Mouse (Mus musculus) kidney, embryonic 15.5 days (tissue): ENCODE measurements around the gene Aqp8. TPM values are rescaled to one million over a fixed set of nuclear protein-coding genes. Genes with fewer than 3 reads are reported as not detected.

Experiments used
- ATAC-seq: fragments of 200-750 bp; cut with Nextera tagmentation; replicated peaks from 2 replicates; pipeline ENCODE4 v1.8.0; 2017; ENCODE audit warnings: moderate TSS enrichment; ENCODE audit not compliant: low FRiP score
- H3K27ac ChIP-seq: fragments of 300-500 bp; sonication (generic); 2 replicates; pipeline ENCODE4 v1.5.1; 2015; ENCODE audit warnings: mild to moderate bottlenecking, inconsistent platforms
- H3K27me3 ChIP-seq: fragments of 300-500 bp; sonication (generic); 2 replicates; pipeline ENCODE4 v1.6.1; 2015; ENCODE audit warnings: inconsistent platforms
- H3K36me3 ChIP-seq: fragments of 300-500 bp; sonication (generic); 2 replicates; pipeline ENCODE4 v1.6.1; 2015; ENCODE audit warnings: inconsistent platforms
- H3K4me1 ChIP-seq: fragments of 300-500 bp; sonication (generic); 2 replicates; pipeline ENCODE4 v1.6.1; 2015; ENCODE audit warnings: inconsistent platforms
- H3K4me2 ChIP-seq: fragments of 300-500 bp; sonication (generic); 2 replicates; pipeline ENCODE4 v1.6.1; 2015; ENCODE audit warnings: moderate library complexity, mild to moderate bottlenecking, inconsistent platforms
- H3K4me3 ChIP-seq: fragments of 300-500 bp; sonication (generic); replicated peaks from 2 replicates; pipeline ENCODE4 v1.5.1; 2015; ENCODE audit warnings: mild to moderate bottlenecking, inconsistent platforms
- H3K9ac ChIP-seq: fragments of 300-500 bp; sonication (generic); 2 replicates; pipeline ENCODE4 v1.6.1; 2015; ENCODE audit warnings: mild to moderate bottlenecking, inconsistent platforms
- H3K9me3 ChIP-seq: fragments of 300-500 bp; sonication (generic); replicated peaks from 2 replicates; pipeline ENCODE4 v1.6.1; 2016; ENCODE audit warnings: inconsistent platforms
- WGBS: fragments of 180-500 bp; shearing (Covaris S2); methylation state at CpG from one replicate; pipeline ENCODE4 v1.1.7; 2015; ENCODE audit warnings: mixed read lengths; 5-methylcytosine and 5-hydroxymethylcytosine counted together
- polyA plus RNA-seq: library from polyadenylated mRNA; unstranded; fragments of >200 nt; fragmentation: Nextera tagmentation; extraction: Ambion mirVana; gene quantifications from 2 replicates; pipeline ENCODE4 v1.2.1, GENCODE M21; 2015

The Aqp8 gene
- polyA plus RNA-seq, 1 experiment from 2014 or later, result 0.48 TPM

DNA sequence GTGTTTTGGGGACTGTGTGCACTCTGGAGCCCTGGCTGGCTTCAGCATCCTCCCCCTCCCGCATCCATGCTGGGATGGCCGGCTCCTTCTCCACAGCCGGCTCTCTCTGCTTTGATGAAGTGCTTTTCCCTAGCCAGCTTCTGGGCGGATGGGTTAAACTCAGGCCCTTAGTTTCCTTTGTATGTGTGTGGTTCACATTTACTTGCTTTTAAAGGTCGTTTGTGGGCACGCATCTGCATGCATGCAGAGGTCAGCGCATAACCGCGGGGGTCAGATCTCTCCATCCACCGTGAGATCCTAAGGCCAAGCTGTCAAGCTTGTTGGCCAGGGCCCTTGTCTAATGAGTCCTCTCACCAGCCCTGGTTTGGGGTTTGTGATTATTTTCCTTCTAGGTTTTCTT lies 12.4 kb upstream of the Aqp8 start:
- no peak for ATAC-seq
- Histone ChIP-seq H3K27ac (no peak overlapping the region), H3K27me3 (no peaks in the 10 kb centered on the region), H3K9ac (no peak overlapping the region), H3K36me3 (no peaks in the 10 kb centered on the region), H3K4me3 (no peak overlapping the region), H3K4me2 (no peak overlapping the region), H3K9me3 (no peaks in the 10 kb centered on the region), H3K4me1 (0 out of 2 replicates have a peak, but pooled peaks cover 3% of the 10 kb centered on the region)
- WGBS, result 59% methylated on average over 10 of the region's 10 CpGs

DNA sequence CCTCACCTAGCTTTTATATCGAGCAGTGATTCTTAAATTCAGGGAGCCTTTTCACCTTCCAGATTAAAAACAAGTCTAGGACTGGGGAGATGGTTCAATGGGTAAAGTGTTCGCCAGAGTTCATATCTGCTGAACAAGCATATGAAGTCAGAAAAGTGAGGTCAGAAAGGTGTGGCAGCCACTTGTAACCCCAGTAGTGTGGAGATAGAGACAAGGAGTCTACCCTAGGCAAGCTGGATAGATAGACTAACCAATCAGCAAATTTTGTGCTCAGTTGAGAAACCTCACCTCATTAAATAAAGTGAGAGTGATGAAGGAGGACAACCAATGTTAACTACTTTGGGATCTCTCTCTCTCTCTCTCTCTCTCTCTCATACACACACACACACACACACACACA lies 11.6 kb upstream of the Aqp8 start:
- no peak for ATAC-seq
- 89% methylated on average over 2 of the region's 2 CpGs for WGBS
- Histone ChIP-seq H3K9ac (no peak overlapping the region), H3K4me2 (no peak overlapping the region), H3K9me3 (no peaks in the 10 kb centered on the region), H3K27ac (no peak overlapping the region), H3K27me3 (no peaks in the 10 kb centered on the region), H3K4me1 (0 out of 2 replicates have a peak, but pooled peaks cover 3% of the 10 kb centered on the region), H3K36me3 (no peaks in the 10 kb centered on the region), H3K4me3 (no peak overlapping the region)

DNA sequence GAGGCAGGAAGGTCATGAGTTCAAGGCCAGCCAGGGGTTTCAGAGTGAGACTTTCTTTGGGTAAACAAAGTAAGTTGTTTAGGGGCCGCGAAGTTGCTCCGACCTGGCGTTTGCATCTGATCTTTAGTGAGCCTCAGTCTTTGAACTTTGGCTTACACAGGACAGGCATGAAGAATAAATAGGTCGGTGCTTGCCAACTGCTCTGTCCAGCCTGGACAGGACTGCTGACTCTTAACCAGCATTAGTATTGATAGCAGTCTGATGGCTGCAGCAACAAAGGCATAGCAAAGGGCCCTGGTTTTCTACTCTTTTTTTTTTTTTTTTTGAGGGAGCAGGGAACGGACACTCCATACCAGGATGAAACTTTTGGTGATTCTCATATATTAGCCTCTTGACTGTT lies 9.5 kb upstream of the Aqp8 start:
- Histone ChIP-seq H3K9me3 (no peaks in the 10 kb centered on the region), H3K4me2 (no peak overlapping the region)
- 32% methylated on average over 6 of the region's 6 CpGs for WGBS

DNA sequence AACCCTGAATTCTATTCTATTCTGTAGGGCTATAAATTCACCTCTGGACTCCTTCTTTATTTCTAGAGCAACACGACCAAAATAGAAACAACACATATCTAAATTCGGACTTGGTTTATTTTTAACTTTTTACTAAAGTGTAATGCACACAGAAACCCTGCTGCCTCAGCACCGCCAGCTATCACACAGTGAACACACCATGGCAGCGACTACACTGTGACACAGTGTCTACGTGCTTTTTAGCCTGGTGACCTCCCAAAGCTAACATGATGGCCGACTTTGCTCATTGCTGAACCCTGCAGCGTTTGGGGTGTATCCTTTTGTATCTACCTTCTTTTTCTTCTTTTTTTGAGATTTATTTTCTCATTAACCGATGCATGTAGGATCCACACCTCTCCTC lies 9.0 kb upstream of the Aqp8 start:
- Histone ChIP-seq H3K27ac (peak overlapping the region; percentile 27; the same call in 1 of the 2 replicates), H3K9ac (no peak overlapping the region), H3K4me2 (no peak overlapping the region), H3K36me3 (no peaks in the 10 kb centered on the region), H3K9me3 (no peaks in the 10 kb centered on the region), H3K27me3 (no peaks in the 10 kb centered on the region), H3K4me1 (0 out of 2 replicates have a peak, but pooled peaks cover 3% of the 10 kb centered on the region), H3K4me3 (no peak overlapping the region)
- 59% methylated on average over 8 of the region's 8 CpGs for WGBS
- ATAC-seq, result no peak

More for the DNA sequence above, 9.5 kb upstream of the Aqp8 start:
- no peak overlapping the region for H3K4me3 ChIP-seq
- no peaks in the 10 kb centered on the region for H3K27me3 ChIP-seq
- H3K36me3 ChIP-seq, result no peaks in the 10 kb centered on the region
- 0 out of 2 replicates have a peak, but pooled peaks cover 3% of the 10 kb centered on the region for H3K4me1 ChIP-seq
- ATAC-seq, result no peak
- H3K9ac ChIP-seq, result no peak overlapping the region
- peak overlapping the region; percentile 34; the same call in 1 of the 2 replicates for H3K27ac ChIP-seq

DNA sequence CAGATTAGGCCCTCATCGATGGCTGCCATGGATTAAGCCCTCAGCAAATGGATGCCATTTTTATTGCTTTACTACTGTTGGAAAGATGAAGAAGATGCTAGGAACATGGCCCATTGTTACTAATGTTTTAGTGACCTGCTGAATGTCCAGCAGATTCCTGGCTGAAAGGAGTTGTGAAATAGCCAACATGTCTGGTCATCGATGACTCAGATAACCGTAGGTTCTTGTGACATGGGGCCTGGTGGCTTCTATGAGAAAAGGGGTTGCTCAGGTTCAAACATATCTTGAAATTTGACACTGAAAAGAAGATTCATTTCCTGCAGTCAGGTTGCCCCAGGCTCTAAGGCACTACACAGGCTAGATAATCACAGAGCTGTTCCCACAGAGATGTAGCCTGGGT lies 7.0 kb upstream of the Aqp8 start:
- WGBS, result 85% methylated on average over 3 of the region's 3 CpGs
- no peak overlapping the region for H3K9ac ChIP-seq

DNA sequence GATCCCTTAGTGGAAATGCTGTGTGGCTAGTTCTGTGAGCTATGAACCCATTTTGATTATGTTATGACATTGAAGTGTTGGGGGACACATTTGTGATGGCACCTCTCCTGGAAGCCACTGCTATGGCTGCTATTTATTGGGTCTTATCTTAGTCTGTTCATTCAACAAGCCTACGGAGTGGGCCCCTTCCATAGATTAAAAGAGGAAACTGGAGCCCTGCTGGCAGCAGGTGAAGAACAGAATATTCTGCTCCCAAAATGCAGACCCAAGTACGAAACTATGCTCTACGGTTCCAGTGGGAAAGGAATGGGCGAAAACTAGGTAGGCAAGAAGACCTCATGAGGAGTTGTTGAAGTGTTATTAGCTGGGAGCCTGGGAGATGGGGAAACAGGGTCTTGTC lies 3.8 kb upstream of the Aqp8 start:
- Histone ChIP-seq H3K9me3 (no peaks in the 10 kb centered on the region), H3K27me3 (no peaks in the 10 kb centered on the region), H3K4me2 (no peak overlapping the region), H3K9ac (no peak overlapping the region), H3K4me1 (no peaks in the 10 kb centered on the region), H3K36me3 (no peaks in the 10 kb centered on the region), H3K4me3 (no peak overlapping the region), H3K27ac (no peak overlapping the region)
- ATAC-seq, result no peak
- WGBS, result 91% methylated on average over 4 of the region's 4 CpGs

More for the DNA sequence above, 7.0 kb upstream of the Aqp8 start:
- 0 out of 2 replicates have a peak, but pooled peaks cover 3% of the 10 kb centered on the region for H3K4me1 ChIP-seq
- H3K36me3 ChIP-seq, result no peaks in the 10 kb centered on the region
- H3K4me3 ChIP-seq, result no peak overlapping the region
- H3K27ac ChIP-seq, result no peak overlapping the region
- no peak for ATAC-seq
- H3K27me3 ChIP-seq, result no peaks in the 10 kb centered on the region
- no peak overlapping the region for H3K4me2 ChIP-seq
- H3K9me3 ChIP-seq, result no peaks in the 10 kb centered on the region

DNA sequence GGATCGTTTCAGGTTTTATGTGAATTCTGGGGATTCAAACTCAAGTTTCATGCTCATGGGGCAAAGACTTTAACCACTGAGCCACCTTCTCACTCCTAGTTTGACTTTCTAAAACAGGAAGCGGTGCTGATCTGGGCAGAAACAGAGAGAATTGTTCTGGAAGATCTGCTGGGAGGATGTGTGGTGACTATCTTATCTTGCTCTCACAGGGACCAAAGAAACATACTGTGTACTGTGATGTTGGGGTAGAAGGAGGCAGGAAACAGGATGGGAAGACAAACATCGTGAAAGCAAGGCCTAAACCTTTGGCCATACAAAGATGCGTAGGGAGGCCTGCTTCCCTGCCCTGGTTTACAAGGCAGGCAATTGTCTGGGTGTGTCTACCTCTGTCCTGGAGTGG lies 2.8 kb upstream of the Aqp8 start:
- WGBS, result 82% methylated on average over 4 of the region's 4 CpGs
- H3K9me3 ChIP-seq, result no peaks in the 10 kb centered on the region
- no peak overlapping the region for H3K9ac ChIP-seq
- no peaks in the 10 kb centered on the region for H3K36me3 ChIP-seq
- H3K4me3 ChIP-seq, result no peak overlapping the region
- H3K27ac ChIP-seq, result no peak overlapping the region
- H3K27me3 ChIP-seq, result no peaks in the 10 kb centered on the region
- H3K4me2 ChIP-seq, result no peak overlapping the region
- no peaks in the 10 kb centered on the region for H3K4me1 ChIP-seq
- ATAC-seq, result no peak

DNA sequence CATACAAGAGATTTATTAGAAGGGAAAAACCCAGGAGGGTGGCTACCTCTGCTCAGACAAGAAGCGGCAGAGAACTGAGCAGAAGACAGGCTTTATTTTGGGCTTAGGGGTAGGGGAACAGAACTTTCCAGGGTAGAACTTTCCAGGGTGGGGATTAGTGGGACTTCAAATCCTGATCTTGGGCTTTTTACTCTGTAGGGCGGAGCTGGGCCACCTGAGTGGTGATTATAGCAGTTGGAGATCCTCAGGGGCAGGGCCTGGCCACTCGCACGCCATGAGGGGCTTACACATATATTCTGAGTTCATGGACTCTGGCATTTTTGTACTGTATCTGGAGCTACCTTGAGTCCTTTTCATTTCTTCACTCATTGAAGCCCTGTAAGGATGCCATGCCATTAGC lies 775 bp upstream of the Aqp8 start:
- WGBS, result 82% methylated on average over 4 of the region's 4 CpGs
- Histone ChIP-seq H3K27ac (no peak overlapping the region), H3K9me3 (no peaks in the 10 kb centered on the region), H3K9ac (no peak overlapping the region), H3K4me2 (no peak overlapping the region), H3K36me3 (no peaks in the 10 kb centered on the region), H3K4me3 (no peak overlapping the region), H3K4me1 (no peaks in the 10 kb centered on the region), H3K27me3 (0 out of 2 replicates have a peak, but pooled peaks cover 2% of the 10 kb centered on the region)
- no peak for ATAC-seq

DNA sequence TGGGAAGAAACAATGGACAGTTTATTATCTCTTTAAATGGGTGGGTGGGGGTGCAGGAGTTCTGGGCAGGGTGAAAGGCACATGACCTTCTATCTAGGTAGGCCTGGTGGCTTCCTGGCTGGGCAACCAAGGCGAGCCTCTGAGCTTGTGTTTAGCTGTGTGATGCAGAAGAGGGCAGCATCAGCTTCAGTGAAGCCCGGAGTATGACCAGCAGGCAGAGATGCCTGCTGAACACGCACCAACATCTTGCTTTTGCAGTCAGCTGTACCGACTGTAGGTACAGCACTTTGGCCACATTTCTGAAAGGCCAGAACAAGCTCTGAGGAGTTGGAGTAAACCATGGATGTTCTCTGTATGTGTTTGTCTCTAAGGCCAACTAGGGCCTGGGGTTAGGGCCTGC lies 1.5 kb downstream of the Aqp8 start:
- H3K4me3 ChIP-seq, result no peak overlapping the region
- H3K9me3 ChIP-seq, result no peaks in the 10 kb centered on the region
- ATAC-seq, result no peak
- H3K4me2 ChIP-seq, result no peak overlapping the region
- no peak overlapping the region for H3K27ac ChIP-seq
- 0 out of 2 replicates have a peak, but pooled peaks cover 3% of the 10 kb centered on the region for H3K27me3 ChIP-seq
- no peaks in the 10 kb centered on the region for H3K4me1 ChIP-seq
- WGBS, result 73% methylated on average over 4 of the region's 4 CpGs
- H3K9ac ChIP-seq, result no peak overlapping the region
- no peaks in the 10 kb centered on the region for H3K36me3 ChIP-seq

DNA sequence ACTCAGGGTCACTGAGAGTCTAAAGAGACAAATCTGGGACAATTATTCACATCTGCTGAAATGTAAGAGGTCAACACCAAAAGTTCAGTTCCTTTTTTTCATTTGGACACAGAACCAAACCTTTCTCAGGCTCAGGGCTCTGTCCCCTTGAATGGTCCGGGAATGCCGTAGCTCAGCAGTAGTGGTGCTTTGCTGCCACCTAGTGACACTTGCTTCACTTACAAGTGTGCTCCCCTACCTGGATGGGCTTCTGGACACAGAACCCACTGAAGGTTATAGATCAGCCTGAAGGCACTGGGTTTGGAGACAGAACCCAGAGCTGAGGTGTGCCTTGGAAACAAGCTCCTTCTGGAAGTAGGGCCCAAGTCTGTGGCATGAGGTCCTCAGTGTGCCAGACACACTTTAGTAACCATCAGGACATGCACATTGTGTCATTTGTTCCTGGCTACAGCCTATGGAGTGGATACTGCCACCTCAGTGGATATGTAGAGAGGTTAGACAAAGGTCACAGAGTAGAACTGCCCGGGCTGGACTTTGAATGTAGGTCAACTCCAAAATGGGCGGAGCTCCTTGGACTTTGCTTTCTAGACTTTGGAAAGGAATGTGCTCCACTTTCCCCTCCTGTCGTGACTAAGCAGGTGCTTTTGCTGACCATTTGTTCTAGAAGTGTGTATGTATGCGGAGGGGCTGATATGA lies 3.7 kb downstream of the Aqp8 start:
- H3K27me3 ChIP-seq, result 0 out of 2 replicates have a peak, but pooled peaks cover 3% of the 10 kb centered on the region
- H3K9ac ChIP-seq, result no peak overlapping the region
- no peaks in the 10 kb centered on the region for H3K9me3 ChIP-seq
- no peak overlapping the region for H3K4me2 ChIP-seq
- H3K36me3 ChIP-seq, result no peaks in the 10 kb centered on the region
- H3K27ac ChIP-seq, result no peak overlapping the region
- WGBS, result 35% methylated on average over 6 of the region's 6 CpGs
- H3K4me1 ChIP-seq, result no peaks in the 10 kb centered on the region
- peak; percentile 60; the same call in 1 of the 2 replicates for ATAC-seq
- no peak overlapping the region for H3K4me3 ChIP-seq

DNA sequence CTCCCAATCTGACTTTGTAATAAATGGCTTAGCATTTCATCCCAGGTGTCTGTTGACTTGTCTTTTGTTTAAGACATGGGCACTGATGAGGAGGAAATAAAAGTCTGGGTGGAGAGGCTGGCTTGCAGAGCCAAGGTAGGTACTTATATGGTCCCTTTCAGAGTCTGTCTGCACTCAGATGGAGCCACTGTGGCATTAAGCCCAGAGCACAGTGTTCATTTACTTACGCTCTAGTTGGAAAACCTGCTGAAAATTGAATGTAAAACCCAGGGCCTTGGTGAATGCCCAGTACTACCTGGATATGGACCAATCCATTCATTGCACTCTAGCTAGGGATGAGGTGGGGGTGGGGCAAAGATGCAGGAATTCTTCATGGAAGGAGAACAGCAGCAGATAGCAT lies 5.9 kb downstream of the Aqp8 start:
- Histone ChIP-seq H3K4me2 (no peak overlapping the region), H3K27me3 (0 out of 2 replicates have a peak, but pooled peaks cover 3% of the 10 kb centered on the region), H3K4me3 (no peak overlapping the region), H3K4me1 (no peaks in the 10 kb centered on the region), H3K9ac (no peak overlapping the region), H3K36me3 (no peaks in the 10 kb centered on the region), H3K9me3 (no peaks in the 10 kb centered on the region), H3K27ac (no peak overlapping the region)
- ATAC-seq, result no peak
- WGBS, result 98% methylated on average over 1 of the region's 1 CpGs

DNA sequence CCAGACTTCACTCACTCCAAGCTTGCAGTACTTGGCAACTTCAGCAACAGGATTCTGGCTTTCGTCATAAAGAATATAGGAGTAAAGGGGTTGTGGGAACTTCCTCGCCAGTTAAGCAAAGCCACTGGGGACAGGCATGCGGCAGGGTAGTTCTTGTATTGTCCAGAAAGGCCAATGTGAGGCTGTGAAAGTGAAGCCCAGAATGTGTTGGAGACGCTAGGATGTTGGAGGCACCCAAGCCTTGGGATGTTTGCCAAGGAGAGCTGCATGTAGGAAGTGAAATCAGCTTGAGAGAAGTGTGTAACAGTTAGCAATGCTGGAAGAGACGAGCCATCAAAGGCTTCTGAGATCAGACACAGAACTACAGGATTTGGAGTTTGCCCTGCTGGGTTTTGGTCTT lies 25.6 kb downstream of the Aqp8 start:
- WGBS, result 80% methylated on average over 5 of the region's 5 CpGs
- H3K27ac ChIP-seq, result no peak overlapping the region
- H3K9me3 ChIP-seq, result no peaks in the 10 kb centered on the region
- 0 out of 2 replicates have a peak, but pooled peaks cover 5% of the 10 kb centered on the region for H3K36me3 ChIP-seq
- no peaks in the 10 kb centered on the region for H3K27me3 ChIP-seq
- H3K4me1 ChIP-seq, result no peaks in the 10 kb centered on the region
- no peak overlapping the region for H3K4me3 ChIP-seq
- no peak overlapping the region for H3K4me2 ChIP-seq
- ATAC-seq, result no peak
- H3K9ac ChIP-seq, result no peak overlapping the region
